Mouse (Mus musculus) CD4-positive, CD25-positive, alpha-beta regulatory T cell, adult 2 months (primary cell): ENCODE results near the gene Trim47.

Experiments used
- DNase-seq: peaks from one replicate; pipeline ENCODE4 v3.0.0-alpha.2; 2012; ENCODE audit warnings: low read depth, low spot score

Trim47 gene

GRCm38 (mm10) chr11:116088188-116088587, 38.8 kb downstream of the Trim47 start:
- no peak for DNase-seq

DNA sequence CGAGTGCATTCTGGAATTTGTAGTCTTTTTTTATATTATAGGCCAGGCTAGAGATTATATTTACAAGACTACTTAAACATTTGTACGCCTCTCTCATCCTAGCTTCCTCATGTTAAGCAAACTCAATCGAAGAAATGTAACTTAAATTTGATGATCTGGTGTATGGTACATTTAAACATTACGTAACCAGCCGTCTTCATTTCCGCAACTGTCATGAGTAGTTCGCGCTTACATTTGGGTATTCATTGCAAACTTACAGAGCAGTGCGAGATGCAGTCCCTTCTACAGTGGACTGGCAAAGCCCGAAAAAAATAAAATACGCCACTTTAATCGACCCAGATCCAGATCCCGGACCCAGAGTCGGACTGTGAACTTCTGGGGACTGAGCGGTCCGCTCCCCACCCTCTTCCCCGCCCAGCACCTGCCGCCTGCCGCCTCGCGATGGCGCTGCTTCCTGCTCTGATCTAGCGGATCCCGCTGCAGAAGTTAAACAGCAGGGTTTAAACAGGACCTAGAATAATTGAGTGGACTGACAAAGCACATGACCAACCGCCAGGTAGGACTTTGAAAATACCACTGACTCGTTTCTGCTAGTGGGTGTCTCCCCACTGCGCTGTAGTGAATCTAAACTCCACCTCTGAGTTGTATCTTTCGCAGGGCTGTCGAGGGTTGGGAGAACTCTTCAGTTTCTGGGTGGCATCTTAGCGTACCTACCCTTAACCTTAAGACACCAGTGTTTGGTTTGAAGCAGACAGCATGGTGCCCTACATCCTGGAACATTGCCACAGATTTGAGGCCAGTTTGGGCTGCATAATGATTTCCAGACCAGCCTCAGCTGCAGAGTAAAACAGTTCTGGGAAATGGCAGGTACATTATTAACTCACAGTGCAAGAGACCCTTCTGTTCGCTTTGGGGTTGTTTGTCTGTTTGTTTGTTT, 39.5 kb downstream of the Trim47 start:
- peak; percentile 92 for DNase-seq

DNA sequence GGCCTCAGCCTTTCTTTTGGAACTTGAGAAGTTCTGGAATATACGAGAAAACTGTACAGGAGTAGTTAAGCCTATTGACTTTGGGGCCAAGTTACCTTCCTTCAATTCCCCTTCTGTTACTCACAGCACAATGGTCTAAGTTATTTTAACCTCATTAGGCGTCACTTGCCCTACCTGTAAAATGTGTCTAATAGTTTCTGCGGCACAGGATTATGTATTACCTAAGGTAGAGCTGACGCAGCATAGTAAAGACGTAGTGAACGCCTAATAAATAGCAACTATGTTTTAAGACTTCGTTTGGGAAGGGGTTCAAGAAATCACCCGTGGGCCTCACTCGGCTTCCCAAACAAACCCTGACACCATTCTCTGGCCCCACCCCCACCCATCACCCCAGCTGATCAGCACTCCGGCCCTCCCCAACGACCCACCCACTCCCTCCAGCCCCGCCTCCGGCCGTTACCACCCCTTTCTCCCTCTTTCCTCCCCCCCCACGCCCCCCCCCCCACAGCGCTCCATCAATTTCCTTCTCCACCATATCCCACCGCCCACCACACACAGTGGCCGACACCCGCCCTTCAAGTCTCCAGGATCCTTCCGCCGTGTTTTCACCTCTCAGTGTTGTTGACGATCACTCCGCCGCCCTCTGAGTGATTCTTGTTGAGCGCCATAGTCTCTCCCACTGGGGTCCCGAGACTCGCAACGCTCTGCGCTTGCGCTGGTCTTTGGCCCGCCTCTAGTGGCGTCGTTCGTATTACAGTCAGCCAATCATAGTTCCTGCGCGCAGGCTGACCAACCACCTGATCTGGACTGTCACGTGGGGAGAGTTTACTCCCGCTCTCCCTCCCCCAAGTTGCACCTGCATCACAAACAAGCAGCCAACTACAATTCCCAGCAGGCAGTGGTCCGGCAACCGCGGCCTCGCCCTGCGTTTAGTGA, 40.5 kb downstream of the Trim47 start, which contains the start of gene Wbp2:
Gene Wbp2, minus strand, starts transcription at position 738 of the 936 bp plus-strand sequence.
- DNase-seq: peak; percentile 99

DNA sequence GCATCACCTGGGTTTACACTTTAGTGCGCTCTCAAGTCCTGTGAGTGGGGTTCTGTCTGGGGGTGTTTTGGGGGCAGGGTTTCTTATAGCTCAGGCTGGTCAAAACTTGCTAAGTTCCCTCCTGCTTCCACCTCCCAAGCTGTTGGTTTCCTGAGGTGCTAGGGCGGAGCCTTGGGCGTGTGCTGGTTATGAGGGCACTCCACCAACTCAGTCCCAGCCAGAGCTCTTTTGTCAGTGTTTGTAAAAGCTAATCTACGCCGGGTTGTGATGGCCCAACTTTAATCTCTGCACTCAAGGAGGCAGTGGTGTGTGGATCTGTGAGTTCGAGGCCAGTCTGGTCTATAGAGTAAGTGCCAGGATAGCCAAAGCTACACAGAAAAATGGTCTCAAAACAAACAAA, 42.8 kb downstream of the Trim47 start:
- no peak for DNase-seq

DNA sequence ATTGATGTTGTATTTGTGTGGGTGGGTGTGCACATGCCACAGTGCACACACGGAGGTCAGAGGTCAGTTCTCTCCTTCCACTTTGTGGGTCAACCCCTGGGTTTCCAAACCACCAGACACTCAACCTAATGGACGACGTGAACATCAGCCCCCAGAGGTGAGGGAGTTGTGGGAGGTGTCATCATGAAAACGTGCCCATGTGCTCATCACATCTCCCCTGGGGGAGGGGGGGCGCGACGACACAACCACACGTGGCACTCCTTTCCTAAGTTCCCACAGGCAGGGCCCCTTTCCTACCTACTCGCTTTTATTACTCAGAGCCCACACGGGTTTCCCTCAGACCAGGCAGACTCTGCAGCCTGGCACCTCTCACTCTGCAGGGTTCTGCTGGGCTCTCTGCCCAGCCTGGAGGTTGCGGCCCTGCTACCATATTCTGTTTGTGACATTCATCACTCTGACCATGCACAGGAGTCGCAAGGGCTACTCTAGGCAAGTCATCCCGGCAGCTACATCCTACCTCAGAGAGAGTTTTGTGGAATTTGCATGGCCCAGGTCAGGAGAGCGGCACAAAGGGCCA, 43.8 kb downstream of the Trim47 start:
- DNase-seq: no peak

DNA sequence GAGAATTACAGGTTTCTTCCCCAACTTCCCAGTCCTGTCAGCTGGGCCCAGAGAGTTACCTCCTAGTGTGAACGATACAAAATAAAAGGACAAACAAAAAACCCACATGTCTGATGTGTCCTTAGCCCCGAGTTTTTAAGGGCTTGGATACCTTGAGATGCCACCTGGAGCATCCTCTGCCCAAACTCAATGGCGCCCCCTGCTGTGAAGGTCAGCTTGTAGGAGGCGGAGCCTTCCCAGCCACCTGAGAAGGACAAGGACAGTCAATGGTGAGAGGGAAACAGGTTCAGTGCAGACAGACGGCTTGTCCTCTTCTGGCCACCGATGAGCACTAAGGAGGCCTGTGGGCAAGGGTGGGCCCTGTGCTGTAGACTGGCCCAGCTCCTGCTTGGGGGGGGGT, 45.9 kb downstream of the Trim47 start:
- peak; percentile 87 for DNase-seq

DNA sequence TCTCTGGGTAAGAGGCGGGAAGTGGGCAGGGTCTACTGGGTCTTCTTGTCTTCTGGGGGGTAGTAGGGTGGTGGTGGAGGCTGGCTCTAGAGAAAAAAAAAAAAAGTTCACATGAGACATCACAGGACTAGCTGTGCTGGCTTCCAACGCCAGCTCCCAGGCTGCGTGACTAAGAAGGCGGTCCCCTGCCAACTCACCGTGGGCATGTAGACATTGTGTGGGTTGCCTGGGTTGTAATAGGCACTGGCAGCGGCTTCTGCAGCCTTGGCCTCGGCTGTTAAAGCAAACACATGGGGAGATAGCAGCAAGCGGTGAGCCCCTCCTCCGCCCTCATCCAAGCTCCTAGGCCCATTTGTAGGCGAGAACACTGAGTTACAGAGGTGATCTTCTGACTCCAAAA, 47.5 kb downstream of the Trim47 start:
- DNase-seq: no peak

DNA sequence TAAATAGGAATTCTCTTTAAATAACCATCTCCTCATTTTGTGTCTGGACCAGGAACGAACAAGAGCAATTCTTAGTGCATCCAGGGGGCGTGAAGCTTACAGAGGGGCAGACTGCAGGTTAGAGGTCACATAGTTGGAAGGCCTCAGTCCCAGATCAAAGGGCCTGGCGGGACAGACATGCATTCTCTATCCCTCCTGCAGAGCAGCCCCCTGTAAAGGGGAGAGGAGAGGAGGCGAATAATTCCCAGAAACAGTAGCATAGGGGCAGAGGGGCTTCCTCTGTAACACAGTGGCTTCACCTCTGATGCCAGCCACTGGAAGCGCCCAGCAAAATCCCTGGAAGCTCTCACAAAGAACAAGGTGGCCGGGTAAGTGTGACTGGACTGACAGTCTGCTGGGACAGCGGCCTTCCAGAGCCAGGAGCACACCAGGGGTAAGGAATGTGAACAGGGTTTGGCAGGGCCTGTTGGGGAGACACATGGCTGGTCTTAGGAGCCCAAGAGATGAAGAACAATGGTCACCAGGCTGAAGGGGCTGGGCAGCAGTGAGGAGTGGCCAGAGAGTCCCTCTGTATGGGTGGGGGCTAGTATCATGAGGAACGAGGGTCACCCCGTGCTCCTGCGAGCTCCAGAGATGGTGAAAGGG, 48.2 kb downstream of the Trim47 start:
- DNase-seq: no peak

DNA sequence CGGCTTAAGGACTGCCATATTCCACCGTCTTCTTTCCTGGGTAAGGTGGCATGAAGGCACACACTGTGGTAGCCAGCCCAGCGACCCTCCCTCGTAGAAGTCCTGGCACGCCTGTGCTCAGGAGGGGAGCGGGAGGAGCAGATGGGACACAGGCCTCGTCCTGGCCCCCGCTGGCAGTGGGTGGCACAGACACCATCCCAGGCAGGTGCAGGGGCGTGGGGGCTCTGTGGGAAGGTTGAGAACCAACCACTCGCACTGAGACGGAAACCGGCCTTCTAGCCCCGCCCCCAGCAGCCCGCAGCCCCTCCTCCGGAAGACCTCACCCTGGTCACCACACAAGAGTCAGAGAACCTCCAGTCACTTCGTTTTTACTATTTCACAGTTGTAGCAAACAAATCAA, 48.8 kb downstream of the Trim47 start:
- peak; percentile 90 for DNase-seq

GRCm38 (mm10) chr11:116077446-116078204, 49.4 kb downstream of the Trim47 start, which contains the start of gene Unc13d:
Unc13d (minus strand) TSS chr11:116077961.
- peak; percentile 66 for DNase-seq

- DNase-seq: peak; percentile 71
These were observed 50.2 kb downstream of the Trim47 start for GRCm38 (mm10) chr11:116076836-116077235.

- no peak for DNase-seq
These were observed 50.8 kb downstream of the Trim47 start for GRCm38 (mm10) chr11:116076266-116076540.

DNA sequence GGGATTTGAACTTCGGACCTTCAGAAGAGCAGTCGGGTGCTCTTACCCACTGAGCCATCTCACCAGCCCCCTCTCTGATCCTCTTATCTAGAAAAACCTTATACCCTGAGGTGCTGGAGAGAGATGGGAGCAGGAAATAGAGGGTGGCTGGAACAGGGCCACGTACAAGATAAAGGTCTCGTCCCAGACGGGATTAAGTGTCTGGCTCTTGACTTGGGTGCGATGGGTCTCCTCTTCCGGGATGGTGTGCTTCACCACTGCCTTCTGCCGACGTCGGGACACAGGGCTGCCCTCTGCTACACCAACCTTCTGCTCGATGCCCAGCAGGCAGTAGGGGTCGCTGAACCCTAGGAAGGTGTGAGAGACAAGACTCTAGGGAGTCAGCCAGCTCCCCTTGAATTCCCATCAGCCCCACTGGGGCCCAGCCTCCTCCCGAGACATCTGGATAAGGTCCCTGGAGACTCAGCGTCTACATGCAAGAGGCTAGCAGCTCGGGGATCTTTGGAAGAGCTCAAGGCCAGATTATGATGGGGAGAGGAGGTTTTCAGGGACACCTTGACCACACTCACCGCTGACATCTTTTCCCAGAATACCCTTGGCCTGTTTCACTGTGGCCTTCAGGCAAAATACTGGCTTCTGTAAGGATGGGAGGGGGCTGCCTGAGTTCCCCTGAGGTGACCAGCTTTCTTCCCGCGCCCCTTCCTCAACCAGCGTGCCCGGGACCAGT, 51.3 kb downstream of the Trim47 start:
- DNase-seq: no peak

GRCm38 (mm10) chr11:116074436-116074991, 52.5 kb downstream of the Trim47 start:
- no peak for DNase-seq

- DNase-seq: no peak
These were observed 54.4 kb downstream of the Trim47 start for GRCm38 (mm10) chr11:116072608-116073007.

DNA sequence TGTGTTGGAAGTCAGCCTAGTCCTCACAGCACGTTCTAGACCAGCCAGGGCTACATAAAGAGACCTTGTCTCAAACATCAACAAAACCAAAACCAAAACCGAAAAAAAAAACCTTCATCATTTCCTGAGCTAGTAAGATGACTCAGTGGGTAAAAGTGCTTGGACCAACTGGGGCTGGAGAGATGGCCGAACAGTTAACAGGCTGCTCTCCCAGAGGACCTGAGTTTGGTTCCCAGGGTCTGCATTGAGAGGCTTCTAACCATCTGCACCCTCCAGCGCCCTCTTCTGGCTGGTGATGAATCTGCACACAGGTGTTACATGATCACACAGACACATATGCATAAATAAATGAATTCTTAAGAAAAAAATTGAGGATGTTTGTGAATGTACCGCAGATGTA, 55.5 kb downstream of the Trim47 start:
- DNase-seq: peak; percentile 81

- no peak for DNase-seq
These were observed 61.7 kb downstream of the Trim47 start for GRCm38 (mm10) chr11:116065345-116065744.

- no peak for DNase-seq
These were observed 62.7 kb downstream of the Trim47 start for GRCm38 (mm10) chr11:116064187-116064867.

DNA sequence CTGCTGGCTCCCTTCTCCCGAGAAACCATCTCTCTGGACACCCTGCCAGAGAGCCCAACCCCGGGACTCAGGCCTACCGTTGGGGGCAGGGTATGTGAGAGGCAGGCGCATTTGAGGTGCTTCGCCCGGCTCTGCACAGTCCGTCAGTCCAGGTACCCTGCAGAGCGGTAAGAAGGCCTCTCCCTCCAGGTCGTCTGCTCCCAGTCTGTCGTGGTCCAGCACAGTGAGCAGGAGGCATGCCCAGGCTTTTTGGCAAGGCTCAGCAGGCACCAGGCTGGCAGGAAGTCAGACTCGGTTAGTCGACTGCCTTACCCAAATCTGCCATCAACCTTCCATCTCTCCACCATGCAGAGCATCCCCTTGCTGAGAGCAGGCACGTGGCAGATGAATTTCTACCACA, 63.4 kb downstream of the Trim47 start:
- DNase-seq: no peak
